Mouse (Mus musculus) liver, adult 2 months (tissue): ENCODE results near the gene Eddm3b.

Experiments
- CTCF ChIP-seq: fragments of 200-500 bp; IDR thresholded peaks from 2 replicates; pipeline ENCODE4 v1.5.1; 2011; ENCODE audit warnings: low read depth, low read length, control low read depth
- POLR2A ChIP-seq: fragments of 200-500 bp; IDR thresholded peaks from 2 replicates; pipeline ENCODE4 v1.6.1; 2011; ENCODE audit warnings: low read length, control low read depth; ENCODE audit not compliant: insufficient read depth; ENCODE audit errors: extremely low read depth

- TF ChIP-seq POLR2A, result no peak
- no peak for TF ChIP-seq CTCF
Observed at GRCm38 (mm10) chr14:51089674-51090076, 24.6 kb upstream of the Eddm3b start.
